Mouse (Mus musculus): ENCODE measurements around the gene Ppia.
A peak's percentile ranks its signal among the peaks of the same experiment; 100 is the strongest.
"Not testable (repeated sequence)": the region's sequence is repeated elsewhere in the genome, so short reads cannot be mapped to it uniquely, and the experiment has no call there.

The Ppia gene

GRCm38 (mm10) chr11:6443102-6443501, 27.9 kb downstream of the Ppia start:
- DNase-seq, result no peak

- no peak for DNase-seq
These were observed 28.5 kb downstream of the Ppia start for GRCm38 (mm10) chr11:6443727-6444076.

GRCm38 (mm10) chr11:6444077-6444853, 29.0 kb downstream of the Ppia start, which contains the start of gene H2afv:
TSS of gene H2afv (minus strand) at chr11:6444443.
- DNase-seq, result peak; percentile 99 to 100

- no peak for DNase-seq
These were observed 30.2 kb downstream of the Ppia start for GRCm38 (mm10) chr11:6445441-6445840.

- no peak for DNase-seq
These were observed 30.7 kb downstream of the Ppia start for GRCm38 (mm10) chr11:6445951-6446350.

- peak in 1 of 2 experiments; percentile 22 for DNase-seq
These were observed 32.2 kb downstream of the Ppia start for GRCm38 (mm10) chr11:6447493-6447892.

- not testable (repeated sequence) for DNase-seq
These were observed 32.9 kb downstream of the Ppia start for GRCm38 (mm10) chr11:6448155-6448554.

GRCm38 (mm10) chr11:6456083-6456482, 40.8 kb downstream of the Ppia start:
- DNase-seq, result no peak

GRCm38 (mm10) chr11:6463159-6463837, 48.1 kb downstream of the Ppia start:
- no peak for DNase-seq

GRCm38 (mm10) chr11:6465122-6465521, 49.9 kb downstream of the Ppia start:
- peak; percentile 43 to 60 for DNase-seq

GRCm38 (mm10) chr11:6468541-6468940, 53.3 kb downstream of the Ppia start:
- peak; percentile 28 to 38 for DNase-seq
